Mouse (Mus musculus): ENCODE data around the gene Ccdc96. TPM values are rescaled to one million over a fixed set of nuclear protein-coding genes. Genes with fewer than 3 reads are reported as not detected.

Ccdc96 gene
- total RNA-seq, 2 experiments from 2014 or later: 1.4 TPM

DNA sequence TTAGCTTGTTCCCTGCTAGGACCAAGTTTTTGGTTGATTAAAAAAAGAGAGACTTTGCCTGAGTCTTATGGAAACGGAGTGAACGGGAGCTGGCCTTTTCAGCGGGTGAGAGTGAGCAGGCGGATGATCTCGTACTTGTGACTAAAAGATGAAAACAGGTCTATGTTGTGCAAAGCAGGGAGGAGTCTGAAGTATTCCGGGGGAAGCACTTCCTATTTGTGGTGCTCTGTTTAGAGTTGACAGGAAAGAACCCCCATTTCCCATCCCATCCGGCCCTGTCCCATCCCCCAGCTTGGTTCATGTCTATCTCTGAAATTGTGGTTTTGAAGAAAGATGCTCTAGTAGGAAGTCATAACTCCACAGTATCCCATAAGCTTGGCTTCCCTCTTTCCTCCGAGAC lies 18.5 kb upstream of the Ccdc96 start:
- intact Hi-C loops (cut with DNase I): loop anchor here (2.0 kb wide), 1 partner anchor 283 kb away; the partner anchor contains the start of gene Bloc1s4
- DNase-seq (ENCODE audit: extremely low spot score in 1 of 2, low spot score in 2 of 2): no peak

DNA sequence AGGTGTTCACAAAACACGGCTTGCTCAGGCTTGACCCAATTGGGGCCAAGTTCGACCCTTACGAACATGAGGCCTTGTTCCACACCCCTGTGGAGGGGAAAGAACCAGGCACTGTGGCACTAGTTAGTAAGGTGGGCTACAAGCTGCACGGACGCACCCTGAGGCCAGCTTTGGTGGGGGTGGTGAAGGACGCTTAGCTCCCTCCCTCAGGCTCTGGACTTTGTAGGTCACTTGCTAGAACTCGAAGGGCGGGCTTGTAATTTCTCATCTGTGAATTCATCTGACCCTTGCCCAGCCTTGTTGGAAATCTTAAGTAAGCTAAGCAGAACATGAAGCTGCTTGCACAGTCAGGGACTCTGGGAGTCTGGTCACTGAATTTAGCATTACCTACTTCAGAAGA lies 13.2 kb upstream of the Ccdc96 start:
- intact Hi-C loops (cut with DNase I): no loop called here

DNA sequence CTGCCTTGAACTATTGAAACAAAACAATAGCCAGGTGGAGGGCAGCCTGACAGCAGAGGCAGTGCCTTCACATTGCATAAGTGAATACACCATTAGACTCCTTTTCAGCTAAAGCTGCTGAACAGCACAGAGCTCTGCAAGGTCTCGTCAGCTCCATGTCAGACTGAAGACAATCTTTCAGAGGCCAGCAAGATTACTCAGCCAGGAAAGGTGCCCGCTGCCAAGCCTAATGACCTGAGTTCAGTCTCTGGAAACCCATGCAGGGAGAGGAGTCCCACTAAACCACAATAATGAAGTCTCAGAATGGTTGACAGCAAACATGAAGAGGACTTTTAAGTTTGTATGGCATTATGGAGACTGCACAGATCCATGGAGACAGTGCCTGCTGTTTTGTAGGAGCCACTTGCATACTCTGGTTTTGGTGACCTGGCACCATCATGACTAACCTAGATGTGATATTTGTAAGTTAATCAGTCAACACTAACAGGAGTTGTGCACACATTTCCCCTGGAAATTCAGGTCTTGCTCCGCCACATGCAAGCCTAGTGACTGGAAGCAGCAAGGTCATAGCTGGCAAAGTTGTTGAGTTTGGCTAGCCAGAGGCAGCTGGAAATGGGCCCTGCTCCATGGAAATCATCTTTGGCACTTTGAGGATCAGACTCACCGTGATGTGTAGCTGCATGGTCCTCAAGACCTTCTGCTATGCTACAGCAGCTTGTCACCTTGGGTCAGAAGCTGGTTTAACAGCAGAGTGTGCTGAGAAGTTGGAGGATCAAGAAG lies 11.3 kb upstream of the Ccdc96 start:
- DNase-seq (ENCODE audit: extremely low spot score in 1 of 2, low spot score in 2 of 2): no peak
- intact Hi-C loops (cut with DNase I): no loop called here

More for the DNA sequence above, 13.2 kb upstream of the Ccdc96 start:
- DNase-seq (ENCODE audit: extremely low spot score in 1 of 2, low spot score in 2 of 2): no peak

DNA sequence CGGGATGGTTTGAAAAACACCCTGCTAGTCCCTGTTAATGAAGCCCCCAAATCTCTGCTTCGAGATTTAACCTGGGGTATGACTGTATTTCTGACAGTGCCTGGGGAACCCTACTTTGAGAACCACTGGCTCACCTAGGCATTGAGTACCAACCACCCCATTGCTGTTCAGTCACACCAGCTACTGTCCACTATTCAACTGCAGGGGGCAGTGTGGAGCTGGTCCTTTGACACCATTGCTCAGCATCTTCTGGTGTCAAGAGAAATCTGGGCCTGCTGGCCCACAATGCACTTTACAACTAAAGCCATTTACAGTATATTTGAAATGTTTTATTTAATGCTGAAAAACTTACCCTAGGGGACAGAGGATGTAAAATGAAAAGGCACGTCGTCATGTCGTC lies 10.1 kb upstream of the Ccdc96 start:
- intact Hi-C loops (cut with DNase I): no loop called here
- peak; percentile 36 to 73 for DNase-seq (ENCODE audit: extremely low spot score in 1 of 2, low spot score in 2 of 2)

DNA sequence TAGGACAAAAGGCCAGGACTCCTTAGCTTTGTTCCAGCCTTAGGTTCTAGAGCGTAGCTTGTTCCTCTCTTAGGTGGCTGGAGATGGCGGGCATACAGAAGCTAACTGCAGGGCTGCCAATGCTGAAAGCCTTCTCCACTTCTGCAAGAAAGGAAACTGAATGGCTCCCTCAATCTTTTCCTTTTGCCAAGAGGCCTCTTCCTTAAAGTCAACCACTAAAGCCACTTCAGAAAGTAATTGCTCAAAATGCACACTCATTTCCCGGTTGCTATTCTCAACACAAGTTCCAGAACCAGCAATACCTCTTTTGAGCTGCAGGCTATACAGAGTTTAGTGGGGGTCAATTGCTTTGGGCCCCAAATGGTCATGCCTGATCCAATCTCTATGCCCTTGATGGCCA lies 6.9 kb upstream of the Ccdc96 start:
- intact Hi-C loops (cut with DNase I): no loop called here
- no peak for DNase-seq (ENCODE audit: extremely low spot score in 1 of 2, low spot score in 2 of 2)

- no peak for DNase-seq (ENCODE audit: extremely low spot score in 1 of 2, low spot score in 2 of 2)
- intact Hi-C loops (cut with DNase I): no loop called here
Observed at GRCm38 (mm10) chr5:36478540-36479420, 5.6 kb upstream of the Ccdc96 start.

- intact Hi-C loops (cut with DNase I): no loop called here
- no peak for DNase-seq (ENCODE audit: extremely low spot score in 1 of 2, low spot score in 2 of 2)
Observed at GRCm38 (mm10) chr5:36479735-36480134, 4.7 kb upstream of the Ccdc96 start.

- intact Hi-C loops (cut with DNase I): no loop called here
- DNase-seq (ENCODE audit: extremely low spot score in 1 of 2, low spot score in 2 of 2): no peak
Observed at GRCm38 (mm10) chr5:36480398-36480797, 4.0 kb upstream of the Ccdc96 start.

GRCm38 (mm10) chr5:36481114-36481513 lies 3.3 kb upstream of the Ccdc96 start:
- no peak for DNase-seq (ENCODE audit: extremely low spot score in 1 of 2, low spot score in 2 of 2)
- intact Hi-C loops (cut with DNase I): no loop called here

GRCm38 (mm10) chr5:36483203-36484101 lies 936 bp upstream of the Ccdc96 start:
- intact Hi-C loops (cut with DNase I): no loop called here
- DNase-seq (ENCODE audit: extremely low spot score in 1 of 2, low spot score in 2 of 2): peak; percentile 33 to 70

DNA sequence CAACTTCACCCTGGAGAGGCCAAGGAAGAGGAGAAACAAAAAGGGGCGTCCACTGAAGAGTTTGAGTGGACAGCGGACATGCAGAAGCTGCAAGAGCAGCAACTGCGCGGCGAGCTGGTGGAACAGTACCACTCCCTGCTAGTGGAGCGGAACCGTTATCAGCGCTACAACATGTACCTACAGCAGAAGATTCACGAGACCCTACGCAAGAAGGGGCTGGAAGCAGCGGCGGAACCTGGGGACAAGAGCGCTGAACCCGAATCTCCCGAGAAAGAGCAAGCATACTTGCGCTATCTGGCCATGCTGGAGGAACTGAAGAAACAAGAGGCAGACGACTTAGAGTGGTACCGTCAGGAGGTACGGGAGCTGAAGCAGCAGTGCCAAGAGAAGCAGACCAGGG lies 918 bp downstream of the Ccdc96 start:
- intact Hi-C loops (cut with DNase I): no loop called here
- DNase-seq (ENCODE audit: extremely low spot score in 1 of 2, low spot score in 2 of 2): no peak

- intact Hi-C loops (cut with DNase I): no loop called here
- DNase-seq (ENCODE audit: extremely low spot score in 1 of 2, low spot score in 2 of 2): no peak
Observed at GRCm38 (mm10) chr5:36489225-36489624, 4.8 kb downstream of the Ccdc96 start.

- DNase-seq (ENCODE audit: extremely low spot score in 1 of 2, low spot score in 2 of 2): no peak
- intact Hi-C loops (cut with DNase I): no loop called here
Observed at GRCm38 (mm10) chr5:36493919-36494318, 9.5 kb downstream of the Ccdc96 start.

DNA sequence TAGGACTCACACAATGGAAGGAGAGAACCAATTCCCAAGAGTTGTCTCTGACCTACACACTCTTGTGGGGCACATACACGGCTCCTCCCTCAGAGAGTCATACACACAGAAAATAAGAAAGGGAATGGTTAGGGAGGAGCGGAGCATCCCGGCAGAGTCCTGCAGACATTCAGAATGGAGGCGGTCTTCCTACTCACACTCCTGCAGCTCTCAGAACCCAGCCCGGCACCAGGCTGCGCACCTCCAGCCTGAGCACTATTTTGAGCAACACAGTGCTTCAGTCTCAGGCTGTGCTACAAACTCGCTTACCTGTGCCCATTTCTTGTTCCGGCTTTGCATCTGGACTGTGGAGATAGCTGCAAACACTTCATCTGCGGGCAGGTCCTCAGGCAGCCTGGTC lies 10.3 kb downstream of the Ccdc96 start:
- intact Hi-C loops (cut with DNase I): no loop called here
- DNase-seq (ENCODE audit: extremely low spot score in 1 of 2, low spot score in 2 of 2): no peak

GRCm38 (mm10) chr5:36505235-36505634 lies 20.8 kb downstream of the Ccdc96 start:
- no peak for DNase-seq (ENCODE audit: extremely low spot score in 1 of 2, low spot score in 2 of 2)
- intact Hi-C loops (cut with DNase I): no loop called here

DNA sequence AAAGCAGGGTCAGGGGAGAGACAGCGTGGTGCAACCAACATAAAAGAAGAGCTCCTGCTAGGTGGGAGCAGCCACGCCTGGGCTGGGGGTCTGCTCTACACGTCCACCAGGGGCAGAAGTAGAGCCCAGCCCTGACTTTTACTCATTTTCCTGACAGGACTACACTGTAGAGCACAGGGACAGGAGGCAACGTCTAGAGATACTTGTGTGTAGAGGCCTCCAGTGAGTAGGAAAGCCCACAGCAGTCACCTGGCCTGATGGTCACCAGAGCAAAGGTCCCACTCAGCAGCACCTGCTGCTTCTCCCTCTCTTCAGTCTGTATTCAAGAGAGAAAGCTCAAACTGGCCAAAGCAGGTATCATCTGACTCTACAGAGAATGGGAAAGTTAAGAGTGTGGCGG lies 21.3 kb downstream of the Ccdc96 start:
- DNase-seq (ENCODE audit: extremely low spot score in 1 of 2, low spot score in 2 of 2): no peak
- intact Hi-C loops (cut with DNase I): no loop called here

DNA sequence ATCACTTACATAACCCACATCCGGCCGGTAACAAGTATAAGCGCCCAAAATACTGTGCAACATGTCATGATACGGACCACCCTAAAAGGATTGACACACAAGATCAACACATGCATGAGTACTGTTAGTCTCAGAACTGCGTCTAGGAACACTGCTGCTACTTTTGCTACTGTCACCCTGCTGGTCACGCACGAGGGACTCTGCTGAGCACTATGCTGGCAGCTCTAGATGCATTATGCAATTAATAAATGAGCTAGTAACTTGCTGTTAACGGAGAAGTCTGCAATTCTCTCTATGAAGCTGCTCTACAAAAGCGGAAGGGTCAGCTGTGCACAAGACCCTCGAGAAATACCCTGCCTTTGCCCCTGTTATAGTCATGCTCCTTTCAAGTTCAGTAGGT lies 24.0 kb downstream of the Ccdc96 start:
- intact Hi-C loops (cut with DNase I): no loop called here
- no peak for DNase-seq (ENCODE audit: extremely low spot score in 1 of 2, low spot score in 2 of 2)

GRCm38 (mm10) chr5:36510956-36511355 lies 26.6 kb downstream of the Ccdc96 start:
- no peak for DNase-seq (ENCODE audit: extremely low spot score in 1 of 2, low spot score in 2 of 2)
- intact Hi-C loops (cut with DNase I): no loop called here

GRCm38 (mm10) chr5:36515126-36515525 lies 30.7 kb downstream of the Ccdc96 start:
- DNase-seq (ENCODE audit: extremely low spot score in 1 of 2, low spot score in 2 of 2): peak in 1 of 2 experiments; percentile 20
- intact Hi-C loops (cut with DNase I): no loop called here

Measured in left cerebral cortex, postnatal 10 days (tissue).